Mouse (Mus musculus) embryonic facial prominence, embryonic 15.5 days (tissue): Measurements from ENCODE around the gene Klhdc1. TPM values are rescaled to one million over a fixed set of nuclear protein-coding genes. Genes with fewer than 3 reads are reported as not detected.

Source experiments
- polyA plus RNA-seq: library from polyadenylated mRNA; unstranded; fragments of >200 nt; fragmentation: Nextera tagmentation; extraction: Ambion mirVana; gene quantifications from 2 replicates; pipeline ENCODE4 v1.2.1, GENCODE M21; 2015

Gene Klhdc1
- polyA plus RNA-seq, 1 experiment from 2014 or later: 11.1 TPM

Other genes starting within 250 kb of the Klhdc1 start
- 1,694 and 1,796 TPM in 2 replicates for gene Rps29, start 82.0 kb upstream of the Klhdc1 start, polyA plus RNA-seq
- gene Lrr1, start 72.4 kb upstream of the Klhdc1 start, polyA plus RNA-seq: 16.6 and 16.8 TPM in 2 replicates
- gene Rpl36al, start 57.1 kb upstream of the Klhdc1 start, polyA plus RNA-seq: 529 and 569 TPM in 2 replicates
- gene Mgat2, start 57.0 kb upstream of the Klhdc1 start, polyA plus RNA-seq: 57.5 and 60.7 TPM in 2 replicates
- gene Gm49383, start 44.1 kb upstream of the Klhdc1 start, polyA plus RNA-seq: 24.5 and 26.0 TPM in 2 replicates
- gene Dnaaf2, start 42.7 kb upstream of the Klhdc1 start, polyA plus RNA-seq: 11.0 and 14.2 TPM in 2 replicates
- 17.5 and 20.8 TPM in 2 replicates for gene Gm49384, start 36.9 kb upstream of the Klhdc1 start, polyA plus RNA-seq
- 20.1 and 22.3 TPM in 2 replicates for gene Pole2, start 13.0 kb upstream of the Klhdc1 start, polyA plus RNA-seq
- gene Klhdc2, start 55.5 kb downstream of the Klhdc1 start, polyA plus RNA-seq: 122 and 123 TPM in 2 replicates
- gene Nemf, start 116.0 kb downstream of the Klhdc1 start, polyA plus RNA-seq: 92.5 and 95.0 TPM in 2 replicates
- gene Arf6, start 131.0 kb downstream of the Klhdc1 start, polyA plus RNA-seq: 71.4 and 78.4 TPM in 2 replicates
- 2.8 and 4.0 TPM in 2 replicates for gene Gm9887, start 131.3 kb downstream of the Klhdc1 start, polyA plus RNA-seq